Mouse (Mus musculus): ENCODE results near the gene Lrrc75b. TPM values are rescaled to one million over a fixed set of nuclear protein-coding genes. Genes with fewer than 3 reads are reported as not detected.
"Not testable (repeated sequence)": the region's sequence is repeated elsewhere in the genome, so short reads cannot be mapped to it uniquely, and the experiment has no call there.

Lrrc75b gene
- polyA plus RNA-seq, 1 experiment from 2014 or later, result 3.0 TPM

- no peak for DNase-seq (ENCODE audit: low spot score)
- ATAC-seq (replicated peaks; ENCODE audit: low FRiP score, low TSS enrichment, low read depth), result no peak
- H3K9ac ChIP-seq (ENCODE audit: low read length), result no peak overlapping the region
- no peaks in the 10 kb centered on the region for H3K9me3 ChIP-seq (ENCODE audit: control insufficient read depth, low read length)
- H3K4me1 ChIP-seq (replicated peaks; ENCODE audit: control insufficient read depth, insufficient read depth, low read length), result no peaks in the 10 kb centered on the region; the same call in 1 of the 2 replicates
- H3K4me3 ChIP-seq (ENCODE audit: low read depth, low read length), result no peak overlapping the region
- H3K27me3 ChIP-seq (replicated peaks; ENCODE audit: control insufficient read depth, insufficient read depth, low read length), result no peaks in the 10 kb centered on the region
- WGBS, result 47% methylated on average over 9 of the region's 9 CpGs
- H3K4me2 ChIP-seq (ENCODE audit: low read length), result no peak overlapping the region
- no peak overlapping the region for H3K27ac ChIP-seq (ENCODE audit: low read depth)
- no peaks in the 10 kb centered on the region for H3K36me3 ChIP-seq (ENCODE audit: control insufficient read depth, insufficient read depth, low read length)
Observed at GRCm38 (mm10) chr10:75571937-75572336, 11.8 kb upstream of the Lrrc75b start.

DNA sequence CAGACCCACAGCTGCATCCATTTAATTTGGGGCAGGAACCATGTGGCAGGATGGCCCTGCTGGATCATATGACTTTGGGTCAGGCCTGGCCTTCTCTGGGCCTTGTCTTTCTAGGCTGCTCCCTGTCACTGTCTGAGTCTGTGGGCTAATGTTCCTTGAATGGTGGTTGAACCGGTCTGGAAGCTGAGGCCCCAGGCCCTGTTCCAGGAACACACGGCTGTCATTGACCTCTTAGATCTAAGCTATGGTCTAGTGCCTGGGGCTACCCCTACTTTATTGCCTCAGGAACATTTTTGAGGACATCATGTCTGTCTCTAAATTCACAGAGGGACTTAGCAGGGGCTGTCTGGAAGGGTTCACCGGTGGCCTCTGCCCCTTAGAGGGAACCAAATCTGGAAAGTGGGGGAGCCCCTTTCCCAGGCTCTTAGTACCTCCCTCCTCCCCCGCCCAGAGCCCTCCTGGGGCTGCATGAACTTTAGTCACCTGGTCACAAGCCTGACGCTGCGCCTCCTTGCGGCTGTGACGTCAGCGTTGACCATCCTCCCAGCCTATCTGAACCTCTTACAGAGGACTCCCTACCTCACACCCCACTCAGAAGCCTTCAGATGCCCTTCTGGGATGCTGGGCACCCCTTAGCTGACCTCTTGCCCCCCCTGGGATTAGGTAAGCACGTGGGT is 11.0 kb upstream of the Lrrc75b start:
- H3K9ac ChIP-seq (ENCODE audit: low read length), result no peak overlapping the region
- DNase-seq (ENCODE audit: low spot score) (no peak), ATAC-seq (replicated peaks; ENCODE audit: low FRiP score, low TSS enrichment, low read depth) (no peak)
- H3K27me3 ChIP-seq (replicated peaks; ENCODE audit: control insufficient read depth, insufficient read depth, low read length), result no peaks in the 10 kb centered on the region
- no peak overlapping the region for H3K27ac ChIP-seq (ENCODE audit: low read depth)
- no peaks in the 10 kb centered on the region for H3K36me3 ChIP-seq (ENCODE audit: control insufficient read depth, insufficient read depth, low read length)
- no peaks in the 10 kb centered on the region for H3K9me3 ChIP-seq (ENCODE audit: control insufficient read depth, low read length)
- no peak overlapping the region for H3K4me2 ChIP-seq (ENCODE audit: low read length)
- H3K4me3 ChIP-seq (ENCODE audit: low read depth, low read length), result no peak overlapping the region
- no peaks in the 10 kb centered on the region; the same call in 1 of the 2 replicates for H3K4me1 ChIP-seq (replicated peaks; ENCODE audit: control insufficient read depth, insufficient read depth, low read length)
- WGBS, result 30% methylated on average over 10 of the region's 10 CpGs

DNA sequence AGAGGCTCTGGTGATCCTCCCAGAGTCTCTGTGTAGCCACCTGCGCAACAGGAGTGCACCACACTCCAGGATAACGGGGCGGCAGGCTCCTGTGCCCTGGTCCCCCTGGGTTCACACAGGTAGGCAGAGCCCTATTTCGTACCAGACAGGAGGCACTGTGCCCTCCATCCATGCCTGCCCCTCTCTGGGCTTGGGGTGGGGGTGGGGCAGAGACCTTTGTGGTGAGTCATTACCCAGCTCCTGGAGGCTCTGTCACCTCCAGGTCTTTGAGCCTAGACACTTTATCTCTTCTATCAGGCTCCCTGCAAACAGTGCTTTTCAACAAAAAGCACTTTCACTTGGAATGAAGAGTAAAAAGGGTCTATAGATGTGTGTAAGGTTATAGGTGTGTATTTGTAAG is 8.7 kb upstream of the Lrrc75b start:
- no peak overlapping the region for H3K27ac ChIP-seq (ENCODE audit: low read depth)
- no peak overlapping the region; the same call in 1 of the 2 replicates for H3K4me2 ChIP-seq (ENCODE audit: low read length)
- no peaks in the 10 kb centered on the region for H3K9me3 ChIP-seq (ENCODE audit: control insufficient read depth, low read length)
- no peak overlapping the region for H3K9ac ChIP-seq (ENCODE audit: low read length)
- ATAC-seq (replicated peaks; ENCODE audit: low FRiP score, low TSS enrichment, low read depth) (peak; percentile 36; the same call in 1 of the 2 replicates), DNase-seq (ENCODE audit: low spot score) (no peak)
- WGBS, result 13% methylated on average over 4 of the region's 4 CpGs
- H3K27me3 ChIP-seq (replicated peaks; ENCODE audit: control insufficient read depth, insufficient read depth, low read length), result no peaks in the 10 kb centered on the region
- H3K36me3 ChIP-seq (ENCODE audit: control insufficient read depth, insufficient read depth, low read length), result no peaks in the 10 kb centered on the region
- no peaks in the 10 kb centered on the region; the same call in 1 of the 2 replicates for H3K4me1 ChIP-seq (replicated peaks; ENCODE audit: control insufficient read depth, insufficient read depth, low read length)
- no peak overlapping the region for H3K4me3 ChIP-seq (ENCODE audit: low read depth, low read length)

- H3K4me3 ChIP-seq (ENCODE audit: low read depth, low read length), result no peak overlapping the region
- ATAC-seq (replicated peaks; ENCODE audit: low FRiP score, low TSS enrichment, low read depth) (peak; percentile 37; the same call in 1 of the 2 replicates), DNase-seq (ENCODE audit: low spot score) (no peak)
- no peaks in the 10 kb centered on the region for H3K36me3 ChIP-seq (ENCODE audit: control insufficient read depth, insufficient read depth, low read length)
- no peak overlapping the region for H3K27ac ChIP-seq (ENCODE audit: low read depth)
- no peaks in the 10 kb centered on the region for H3K9me3 ChIP-seq (ENCODE audit: control insufficient read depth, low read length)
- no peaks in the 10 kb centered on the region for H3K27me3 ChIP-seq (replicated peaks; ENCODE audit: control insufficient read depth, insufficient read depth, low read length)
- H3K4me1 ChIP-seq (replicated peaks; ENCODE audit: control insufficient read depth, insufficient read depth, low read length), result no peaks in the 10 kb centered on the region; the same call in 1 of the 2 replicates
- 9% methylated on average over 11 of the region's 11 CpGs for WGBS
- H3K9ac ChIP-seq (ENCODE audit: low read length), result no peak overlapping the region
- H3K4me2 ChIP-seq (ENCODE audit: low read length), result no peak overlapping the region; the same call in 1 of the 2 replicates
Observed at GRCm38 (mm10) chr10:75568441-75568840, 8.3 kb upstream of the Lrrc75b start.

GRCm38 (mm10) chr10:75568029-75568428 is 7.9 kb upstream of the Lrrc75b start:
- Histone ChIP-seq H3K4me1 (replicated peaks; ENCODE audit: control insufficient read depth, insufficient read depth, low read length) (no peaks in the 10 kb centered on the region; the same call in 1 of the 2 replicates), H3K9ac (ENCODE audit: low read length) (no peak overlapping the region), H3K9me3 (ENCODE audit: control insufficient read depth, low read length) (no peaks in the 10 kb centered on the region), H3K27ac (ENCODE audit: low read depth) (no peak overlapping the region), H3K4me3 (ENCODE audit: low read depth, low read length) (no peak overlapping the region), H3K36me3 (ENCODE audit: control insufficient read depth, insufficient read depth, low read length) (no peaks in the 10 kb centered on the region), H3K4me2 (ENCODE audit: low read length) (no peak overlapping the region), H3K27me3 (replicated peaks; ENCODE audit: control insufficient read depth, insufficient read depth, low read length) (no peaks in the 10 kb centered on the region)
- DNase-seq (ENCODE audit: low spot score) (no peak), ATAC-seq (replicated peaks; ENCODE audit: low FRiP score, low TSS enrichment, low read depth) (no peak)
- WGBS, result 34% methylated on average over 5 of the region's 5 CpGs

GRCm38 (mm10) chr10:75566765-75567164 is 6.6 kb upstream of the Lrrc75b start:
- H3K27ac ChIP-seq (ENCODE audit: low read depth); H3K27me3 ChIP-seq (replicated peaks; ENCODE audit: control insufficient read depth, insufficient read depth, low read length); H3K4me1 ChIP-seq (replicated peaks; ENCODE audit: control insufficient read depth, insufficient read depth, low read length); H3K36me3 ChIP-seq (ENCODE audit: control insufficient read depth, insufficient read depth, low read length); H3K9me3 ChIP-seq (ENCODE audit: control insufficient read depth, low read length); H3K4me3 ChIP-seq (ENCODE audit: low read depth, low read length); H3K9ac ChIP-seq (ENCODE audit: low read length); DNase-seq (ENCODE audit: low spot score); H3K4me2 ChIP-seq (ENCODE audit: low read length); ATAC-seq (replicated peaks; ENCODE audit: low FRiP score, low TSS enrichment, low read depth): not testable (repeated sequence)
- WGBS, result 85% methylated on average over 2 of the region's 2 CpGs

- Histone ChIP-seq H3K9me3 (ENCODE audit: control insufficient read depth, low read length) (no peaks in the 10 kb centered on the region), H3K4me1 (replicated peaks; ENCODE audit: control insufficient read depth, insufficient read depth, low read length) (no peaks in the 10 kb centered on the region), H3K4me2 (ENCODE audit: low read length) (no peak overlapping the region), H3K27me3 (replicated peaks; ENCODE audit: control insufficient read depth, insufficient read depth, low read length) (peaks cover 6% of the 10 kb centered on the region; the same call in 1 of the 2 replicates), H3K27ac (ENCODE audit: low read depth) (no peak overlapping the region), H3K9ac (ENCODE audit: low read length) (no peak overlapping the region), H3K36me3 (ENCODE audit: control insufficient read depth, insufficient read depth, low read length) (no peaks in the 10 kb centered on the region), H3K4me3 (ENCODE audit: low read depth, low read length) (no peak overlapping the region)
- DNase-seq (ENCODE audit: low spot score) (no peak), ATAC-seq (replicated peaks; ENCODE audit: low FRiP score, low TSS enrichment, low read depth) (no peak)
- 79% methylated on average over 5 of the region's 5 CpGs for WGBS
Observed at GRCm38 (mm10) chr10:75566321-75566720, 6.2 kb upstream of the Lrrc75b start.

GRCm38 (mm10) chr10:75565906-75566305 is 5.8 kb upstream of the Lrrc75b start:
- ATAC-seq (replicated peaks; ENCODE audit: low FRiP score, low TSS enrichment, low read depth) (no peak; the same call in 1 of the 2 replicates), DNase-seq (ENCODE audit: low spot score) (no peak)
- no peak overlapping the region for H3K4me2 ChIP-seq (ENCODE audit: low read length)
- H3K4me3 ChIP-seq (ENCODE audit: low read depth, low read length), result no peak overlapping the region
- H3K9ac ChIP-seq (ENCODE audit: low read length), result no peak overlapping the region
- H3K27me3 ChIP-seq (replicated peaks; ENCODE audit: control insufficient read depth, insufficient read depth, low read length), result peaks cover 10% of the 10 kb centered on the region
- no peaks in the 10 kb centered on the region for H3K36me3 ChIP-seq (ENCODE audit: control insufficient read depth, insufficient read depth, low read length)
- H3K9me3 ChIP-seq (ENCODE audit: control insufficient read depth, low read length), result no peaks in the 10 kb centered on the region
- WGBS, result 72% methylated on average over 7 of the region's 7 CpGs
- no peaks in the 10 kb centered on the region for H3K4me1 ChIP-seq (replicated peaks; ENCODE audit: control insufficient read depth, insufficient read depth, low read length)
- H3K27ac ChIP-seq (ENCODE audit: low read depth), result no peak overlapping the region

DNA sequence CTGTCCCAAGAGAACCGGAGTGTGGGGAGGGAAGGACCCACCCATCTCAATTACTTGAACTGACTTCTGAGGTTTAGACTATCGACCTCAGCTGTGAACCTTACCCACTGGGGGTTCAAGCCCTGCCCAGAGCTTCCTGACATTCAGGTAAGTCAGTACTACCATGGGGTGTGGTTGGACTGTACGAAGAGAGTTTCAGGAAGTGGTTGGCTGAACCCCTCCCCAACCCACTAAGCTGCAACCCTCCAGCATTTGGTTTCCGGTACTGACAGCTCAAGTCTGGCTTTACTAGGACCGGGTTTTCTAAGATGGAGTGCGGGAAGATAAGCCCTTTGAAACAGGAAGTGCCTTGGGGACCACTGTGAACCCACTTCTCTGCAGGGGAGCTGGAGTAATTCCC is 5.3 kb upstream of the Lrrc75b start:
- H3K4me1 ChIP-seq (replicated peaks; ENCODE audit: control insufficient read depth, insufficient read depth, low read length), result no peaks in the 10 kb centered on the region
- peaks cover 15% of the 10 kb centered on the region for H3K27me3 ChIP-seq (replicated peaks; ENCODE audit: control insufficient read depth, insufficient read depth, low read length)
- H3K4me3 ChIP-seq (ENCODE audit: low read depth, low read length), result no peak overlapping the region
- ATAC-seq (replicated peaks; ENCODE audit: low FRiP score, low TSS enrichment, low read depth) (no peak), DNase-seq (ENCODE audit: low spot score) (no peak)
- no peaks in the 10 kb centered on the region for H3K9me3 ChIP-seq (ENCODE audit: control insufficient read depth, low read length)
- no peak overlapping the region for H3K27ac ChIP-seq (ENCODE audit: low read depth)
- H3K4me2 ChIP-seq (ENCODE audit: low read length), result no peak overlapping the region
- WGBS, result 66% methylated on average over 6 of the region's 6 CpGs
- no peak overlapping the region for H3K9ac ChIP-seq (ENCODE audit: low read length)
- no peaks in the 10 kb centered on the region for H3K36me3 ChIP-seq (ENCODE audit: control insufficient read depth, insufficient read depth, low read length)
